Mouse (Mus musculus) CH12.LX (cell line): ENCODE results near the gene Hist1h2ab. TPM values are rescaled to one million over a fixed set of nuclear protein-coding genes. Genes with fewer than 3 reads are reported as not detected.

Experiments
- DNase-seq: peaks from one replicate; pipeline ENCODE4 v3.0.0-alpha.2; 2013; ENCODE audit errors: extremely low read depth
- H3K27ac ChIP-seq: 2 replicates; pipeline ENCODE4 v1.5.1; 2012; ENCODE audit warnings: low read depth, mild to moderate bottlenecking, control low read depth, moderate library complexity; ENCODE audit not compliant: insufficient read depth
- H3K27me3 ChIP-seq: replicated peaks from 2 replicates; pipeline ENCODE3; 2012; ENCODE audit warnings: inconsistent platforms
- H3K36me3 ChIP-seq, 2 experiments: replicated peaks in 1 of 2; 2 replicates each; pipeline versions ENCODE3 to v1.6.1; 2012; ENCODE audit warnings: inconsistent platforms in 1 of 2, low read length in 1 of 2, mild to moderate bottlenecking in 1 of 2, mixed read lengths in 1 of 2, moderate library complexity in 1 of 2; ENCODE audit not compliant: control insufficient read depth in 1 of 2, insufficient read depth in 1 of 2
- H3K4me1 ChIP-seq, 2 experiments: 2 replicates each; pipeline ENCODE4 v1.6.1; 2012; ENCODE audit warnings: inconsistent platforms in 1 of 2, moderate library complexity in 1 of 2; ENCODE audit not compliant: insufficient read depth in 2 of 2, control insufficient read depth in 1 of 2
- H3K4me2 ChIP-seq: 2 replicates; pipeline ENCODE4 v1.6.1; 2012; ENCODE audit warnings: low read depth, mild to moderate bottlenecking, control low read depth; ENCODE audit not compliant: poor library complexity, insufficient read depth, severe bottlenecking
- H3K4me3 ChIP-seq, 3 experiments: fragments of 150-350 bp in 1 of 3; sonication (generic) in 1 of 3; replicated peaks in 1 of 3; 2 replicates each; pipeline versions ENCODE3 to v1.5.1; 2011 to 2012; ENCODE audit warnings: low read depth in 2 of 3, low read length in 2 of 3, mild to moderate bottlenecking in 2 of 3, moderate library complexity in 2 of 3, control low read depth in 1 of 3, improper control_type of control experiment in 1 of 3, inconsistent platforms in 1 of 3, mixed read lengths in 1 of 3; ENCODE audit not compliant: poor library complexity in 1 of 3
- H3K79me2 ChIP-seq: replicated peaks from 2 replicates; pipeline ENCODE4 v1.6.1; 2012; ENCODE audit warnings: mild to moderate bottlenecking, moderate library complexity; ENCODE audit not compliant: control insufficient read depth, poor library complexity, insufficient read depth, severe bottlenecking; ENCODE audit errors: extremely low read depth
- H3K9ac ChIP-seq: 2 replicates; pipeline ENCODE4 v1.6.1; 2012; ENCODE audit warnings: low read depth, mild to moderate bottlenecking, control low read depth, moderate library complexity; ENCODE audit not compliant: insufficient read depth
- H3K9me3 ChIP-seq: replicated peaks from 2 replicates; pipeline ENCODE3; 2012; ENCODE audit warnings: low read length, inconsistent platforms, mixed read lengths
- BHLHE40 ChIP-seq: IDR thresholded peaks from 2 replicates; pipeline ENCODE4 v1.6.1; 2011; ENCODE audit warnings: mild to moderate bottlenecking, low read depth, low read length, improper control_type of control experiment
- CHD1 ChIP-seq: IDR thresholded peaks from 2 replicates; pipeline ENCODE4 v1.6.1; 2012; ENCODE audit warnings: low read depth, low read length, improper control_type of control experiment, inconsistent platforms
- CHD2 ChIP-seq: IDR thresholded peaks from 2 replicates; pipeline ENCODE4 v1.6.1; 2011; ENCODE audit warnings: low read length, improper control_type of control experiment
- E2F4 ChIP-seq: IDR thresholded peaks from 2 replicates; pipeline ENCODE4 v1.6.1; 2011; ENCODE audit warnings: low read depth, low read length, improper control_type of control experiment; ENCODE audit not compliant: insufficient replicate concordance
- EP300 ChIP-seq: IDR thresholded peaks from 2 replicates; pipeline ENCODE4 v1.6.1; 2011; ENCODE audit warnings: low read length, improper control_type of control experiment
- ETS1 ChIP-seq: conservative IDR thresholded peaks from 2 replicates; pipeline ENCODE4 v1.6.1; 2012; ENCODE audit warnings: low read depth, mild to moderate bottlenecking, inconsistent platforms, low read length, improper control_type of control experiment, moderate library complexity
- GABPA ChIP-seq: IDR thresholded peaks from 2 replicates; pipeline ENCODE4 v1.6.1; 2012; ENCODE audit warnings: low read depth, low read length, improper control_type of control experiment, inconsistent platforms; ENCODE audit not compliant: insufficient replicate concordance
- IRF4 ChIP-seq: IDR thresholded peaks from 2 replicates; pipeline ENCODE4 v1.6.1; 2014; ENCODE audit warnings: low read depth, mild to moderate bottlenecking, inconsistent platforms, low read length, improper control_type of control experiment
- JUN ChIP-seq: IDR thresholded peaks from 2 replicates; pipeline ENCODE4 v1.6.1; 2011; ENCODE audit warnings: low read depth, mild to moderate bottlenecking, low read length, improper control_type of control experiment, moderate library complexity; ENCODE audit not compliant: insufficient read depth
- JUND ChIP-seq: conservative IDR thresholded peaks from 2 replicates; pipeline ENCODE4 v1.6.1; 2011; ENCODE audit warnings: low read depth, low read length, improper control_type of control experiment
- KAT2A ChIP-seq: IDR thresholded peaks from 2 replicates; pipeline ENCODE4 v1.6.1; 2012; ENCODE audit warnings: low read length, improper control_type of control experiment, inconsistent platforms; ENCODE audit not compliant: insufficient replicate concordance
- MAFK ChIP-seq: IDR thresholded peaks from 2 replicates; pipeline ENCODE4 v1.6.1; 2011; ENCODE audit warnings: low read length, improper control_type of control experiment; ENCODE audit not compliant: insufficient replicate concordance
- MAX ChIP-seq: IDR thresholded peaks from 2 replicates; pipeline ENCODE4 v1.6.1; 2011; ENCODE audit warnings: low read length, improper control_type of control experiment
- MAZ ChIP-seq: IDR thresholded peaks from 2 replicates; pipeline ENCODE4 v1.6.1; 2012; ENCODE audit warnings: low read depth, mild to moderate bottlenecking, inconsistent platforms, low read length, improper control_type of control experiment, moderate library complexity
- MEF2A ChIP-seq: IDR thresholded peaks from 2 replicates; pipeline ENCODE4 v1.6.1; 2014; ENCODE audit warnings: low read depth, mild to moderate bottlenecking, inconsistent platforms, low read length, improper control_type of control experiment, borderline replicate concordance
- MXI1 ChIP-seq: IDR thresholded peaks from 2 replicates; pipeline ENCODE4 v1.6.1; 2011; ENCODE audit warnings: mild to moderate bottlenecking, low read depth, low read length, improper control_type of control experiment
- MYC ChIP-seq: IDR thresholded peaks from 2 replicates; pipeline ENCODE4 v1.6.1; 2011; ENCODE audit warnings: low read depth, mild to moderate bottlenecking, improper control_type of control experiment, low read length
- NELFE ChIP-seq: IDR thresholded peaks from 2 replicates; pipeline ENCODE4 v1.6.1; 2011; ENCODE audit warnings: low read depth, low read length, improper control_type of control experiment
- PAX5 ChIP-seq: IDR thresholded peaks from 2 replicates; pipeline ENCODE4 v1.6.1; 2012; ENCODE audit warnings: low read length, inconsistent platforms, mixed read lengths
- POLR2A ChIP-seq: IDR thresholded peaks from 2 replicates; pipeline ENCODE4 v1.6.1; 2011; ENCODE audit warnings: low read depth, mild to moderate bottlenecking, improper control_type of control experiment, low read length
- POLR2AphosphoS2 ChIP-seq: IDR thresholded peaks from 2 replicates; pipeline ENCODE4 v1.6.1; 2011; ENCODE audit warnings: low read depth, low read length, improper control_type of control experiment
- RAD21 ChIP-seq: IDR thresholded peaks from 2 replicates; pipeline ENCODE4 v1.6.1; 2011; ENCODE audit warnings: low read depth, mild to moderate bottlenecking, low read length, improper control_type of control experiment, moderate library complexity
- RCOR1 ChIP-seq: conservative IDR thresholded peaks from 2 replicates; pipeline ENCODE4 v1.6.1; 2012; ENCODE audit warnings: low read depth, mild to moderate bottlenecking, inconsistent platforms, low read length, improper control_type of control experiment
- SIN3A ChIP-seq: IDR thresholded peaks from 2 replicates; pipeline ENCODE4 v1.6.1; 2012; ENCODE audit warnings: low read length, improper control_type of control experiment, inconsistent platforms
- TBP ChIP-seq: conservative IDR thresholded peaks from 2 replicates; pipeline ENCODE4 v1.6.1; 2011; ENCODE audit warnings: low read depth, low read length, improper control_type of control experiment
- UBTF ChIP-seq: IDR thresholded peaks from 2 replicates; pipeline ENCODE4 v1.6.1; 2012; ENCODE audit warnings: low read depth, mild to moderate bottlenecking, inconsistent platforms, low read length, improper control_type of control experiment, moderate library complexity
- USF1 ChIP-seq: IDR thresholded peaks from 2 replicates; pipeline ENCODE4 v1.6.1; 2014; ENCODE audit warnings: low read depth, mild to moderate bottlenecking, inconsistent platforms, low read length, improper control_type of control experiment
- USF2 ChIP-seq: conservative IDR thresholded peaks from 2 replicates; pipeline ENCODE4 v1.6.1; 2011; ENCODE audit warnings: low read depth, low read length, improper control_type of control experiment
- ZC3H11A ChIP-seq: IDR thresholded peaks from 2 replicates; pipeline ENCODE4 v1.6.1; 2012; ENCODE audit warnings: low read depth, mild to moderate bottlenecking, inconsistent platforms, low read length, improper control_type of control experiment
- ZKSCAN1 ChIP-seq: IDR thresholded peaks from 2 replicates; pipeline ENCODE4 v1.6.1; 2012; ENCODE audit warnings: low read depth, inconsistent platforms, low read length, improper control_type of control experiment, borderline replicate concordance
- ZNF384 ChIP-seq: IDR thresholded peaks from 2 replicates; pipeline ENCODE4 v1.6.1; 2012; ENCODE audit warnings: low read depth, low read length, improper control_type of control experiment, inconsistent platforms
- dilution Hi-C: fragments of 300-500 bp; cut with MboI; formaldehyde crosslinking; loops from 2 replicates; pipeline ENCODE4 v1.14.3; 2020; ENCODE audit warnings: low sequenced_read_pairs; ENCODE audit not compliant: extremely low pct_unique_long_range_greater_than_20kb, extremely low pct_ligation_motif_present
- in situ Hi-C: fragments of 300-500 bp; cut with MboI; formaldehyde crosslinking; loops from 3 replicates; pipeline ENCODE4 v1.14.3; 2019; ENCODE audit warnings: low sequenced_read_pairs, low pct_ligation_motif_present, low pct_unique_long_range_greater_than_20kb, mixed read lengths
- polyA plus RNA-seq: library from polyadenylated mRNA; unstranded; fragments of >175 nt; gene quantifications from 2 replicates; pipeline ENCODE4 v1.2.1, GENCODE M21; 2012; ENCODE audit warnings: low read depth; ENCODE audit not compliant: insufficient read length
- total RNA-seq, 2 experiments: library from RNA; depleted of rRNA; stranded (reverse); fragments of 300-350 nt in 1 of 2; fragments of >200 nt in 1 of 2; gene quantifications; 2 replicates each; pipeline ENCODE4 v1.2.3; 2012 to 2014

Hist1h2ab gene
- total and polyA plus RNA-seq, 3 experiments: 2.9 to 2,243 (median 32.6) TPM

GRCm38 (mm10) chr13:23760240-23760971, 9.5 kb downstream of the Hist1h2ab start (continued):
- TF ChIP-seq ZKSCAN1: no peak
- TF ChIP-seq JUN: no peak
- no peak for TF ChIP-seq ZNF384
- no peak; the same call in 1 of the 2 replicates for TF ChIP-seq MAX
- no peak; the same call in 1 of the 2 replicates for TF ChIP-seq ETS1
- TF ChIP-seq E2F4: no peak
- no peak for TF ChIP-seq JUND
- TF ChIP-seq CHD1: no peak; the same call in 1 of the 2 replicates
- TF ChIP-seq UBTF: 0 out of 2 replicates have a peak, but pooled peaks have one; percentile 90
- peak; percentile 82 for TF ChIP-seq POLR2A
- TF ChIP-seq USF1: no peak
- TF ChIP-seq EP300: no peak
- no peak for TF ChIP-seq ZC3H11A
- TF ChIP-seq CHD2: peak; percentile 7; the same call in 1 of the 2 replicates
- TF ChIP-seq MAZ: no peak
- no peak for TF ChIP-seq USF2
- TF ChIP-seq GABPA: no peak
- TF ChIP-seq PAX5: no peak

GRCm38 (mm10) chr13:23760972-23761864, 10.3 kb downstream of the Hist1h2ab start, which contains the start of gene Hist1h4a:
Gene Hist1h4a (minus strand): TSS chr13:23761230.
- Histone ChIP-seq H3K9me3 (no peaks in the 10 kb centered on the region), H3K79me2 (no peaks in the 10 kb centered on the region), H3K27ac (peak within 1 kb of the TSS; percentile 97), H3K9ac (peak within 1 kb of the TSS; percentile 98), H3K4me1 (peaks cover 3 to 45% of the 10 kb centered on the region in 2 experiments; a peak in 3 of 4 replicates), H3K4me2 (peak within 1 kb of the TSS; percentile 96), H3K36me3 (no peaks in the 10 kb centered on the region), H3K27me3 (no peaks in the 10 kb centered on the region), H3K4me3 (peak within 1 kb of the TSS; percentile 45 to 59 (median 49))
- in situ Hi-C loops: loop anchor here (25.0 kb wide), 1 partner anchor 1724 kb away; the partner anchor contains the start of genes Hist1h2ag, Hist1h2ah, Hist1h2bj and Hist1h2bk
- DNase-seq: peak; percentile 98
- dilution Hi-C loops: no loop called here
- peak; percentile 98 for TF ChIP-seq TBP
- TF ChIP-seq NELFE: peak; percentile 99
- no peak for TF ChIP-seq MYC
- peak; percentile 99 for TF ChIP-seq POLR2AphosphoS2
- peak; percentile 79 for TF ChIP-seq RCOR1
- peak; percentile 100 for TF ChIP-seq E2F4
- TF ChIP-seq UBTF: peak; percentile 81; the same call in 1 of the 2 replicates
- no peak for TF ChIP-seq RAD21
- TF ChIP-seq MAFK: no peak
- peak; percentile 54 for TF ChIP-seq MEF2A
- peak; percentile 73 for TF ChIP-seq POLR2A
- TF ChIP-seq CHD1: no peak
- TF ChIP-seq KAT2A: peak; percentile 98
- peak; percentile 84 for TF ChIP-seq MAX
- peak; percentile 72; the same call in 1 of the 2 replicates for TF ChIP-seq ETS1
- TF ChIP-seq USF2: no peak
- peak; percentile 99 for TF ChIP-seq SIN3A
- TF ChIP-seq GABPA: 0 out of 2 replicates have a peak, but pooled peaks have one; percentile 17
- peak; percentile 95 for TF ChIP-seq MXI1
- TF ChIP-seq JUN: peak; percentile 79
- TF ChIP-seq PAX5: no peak
- peak; percentile 90 for TF ChIP-seq IRF4
- TF ChIP-seq MAZ: no peak; the same call in 1 of the 2 replicates
- peak; percentile 96 for TF ChIP-seq BHLHE40
